Mouse (Mus musculus) forebrain, postnatal 0 days (tissue): ENCODE results near the gene Tmprss4. TPM values are rescaled to one million over a fixed set of nuclear protein-coding genes. Genes with fewer than 3 reads are reported as not detected.
A peak's percentile ranks its signal among the peaks of the same experiment; 100 is the strongest.

ENCODE experiments used
- ATAC-seq: fragments of 200-750 bp; cut with Nextera tagmentation; 2 replicates; pipeline ENCODE4 v1.8.0; 2017; ENCODE audit warnings: mild to moderate bottlenecking, moderate library complexity
- DNase-seq: peaks from one replicate; pipeline ENCODE4 v3.0.0-alpha.2; 2015
- H3K27ac ChIP-seq: fragments of 300-500 bp; sonication (generic); 2 replicates; pipeline ENCODE4 v1.5.1; 2014; ENCODE audit warnings: low read depth, mild to moderate bottlenecking, antibody characterized with exemption, low read length, moderate library complexity, mixed read lengths
- H3K27me3 ChIP-seq: fragments of 300-500 bp; sonication (generic); 2 replicates; pipeline ENCODE4 v1.6.1; 2014; ENCODE audit warnings: mild to moderate bottlenecking, low read length, mixed read lengths; ENCODE audit not compliant: insufficient read depth
- H3K36me3 ChIP-seq: fragments of 300-500 bp; sonication (generic); 2 replicates; pipeline ENCODE4 v1.6.1; 2014; ENCODE audit warnings: mild to moderate bottlenecking, moderate library complexity; ENCODE audit not compliant: insufficient read depth
- H3K4me1 ChIP-seq: fragments of 300-500 bp; sonication (generic); 2 replicates; pipeline ENCODE4 v1.6.1; 2014; ENCODE audit warnings: antibody characterized with exemption; ENCODE audit not compliant: insufficient read depth
- H3K4me2 ChIP-seq: fragments of 300-500 bp; sonication (generic); 2 replicates; pipeline ENCODE4 v1.6.1; 2014; ENCODE audit warnings: low read depth, mild to moderate bottlenecking, moderate library complexity
- H3K4me3 ChIP-seq: fragments of 300-500 bp; sonication (generic); 2 replicates; pipeline ENCODE4 v1.5.1; 2014; ENCODE audit warnings: low read depth, low read length, mixed read lengths
- H3K9ac ChIP-seq: fragments of 300-500 bp; sonication (generic); 2 replicates; pipeline ENCODE4 v1.6.1; 2014; ENCODE audit warnings: mild to moderate bottlenecking
- H3K9me3 ChIP-seq: fragments of 300-500 bp; sonication (generic); 2 replicates; pipeline ENCODE4 v1.6.1; 2016; ENCODE audit warnings: low read length
- CTCF ChIP-seq: sonication (generic); IDR thresholded peaks from 2 replicates; pipeline ENCODE4 v1.5.1; 2016; ENCODE audit warnings: antibody characterized with exemption, control low read depth, low read depth
- WGBS: fragments of 180-500 bp; shearing (Covaris S2); extraction: QIAGEN DNeasy Blood & Tissue Kit; methylation state at CpG from one replicate; pipeline ENCODE4 v1.1.7; 2014; 5-methylcytosine and 5-hydroxymethylcytosine counted together
- polyA plus RNA-seq: library from polyadenylated mRNA; unstranded; fragments of >200 nt; fragmentation: Nextera tagmentation; extraction: Ambion mirVana; gene quantifications from 2 replicates; pipeline ENCODE4 v1.2.1, GENCODE M21; 2015
- total RNA-seq: library from RNA; depleted of rRNA; stranded (reverse); fragments of >200 nt; gene quantifications from 2 replicates; pipeline ENCODE4 v1.2.3, GENCODE M21; 2014

Tmprss4 gene
- total and polyA plus RNA-seq, 2 experiments from 2014 or later, result not detected

DNA sequence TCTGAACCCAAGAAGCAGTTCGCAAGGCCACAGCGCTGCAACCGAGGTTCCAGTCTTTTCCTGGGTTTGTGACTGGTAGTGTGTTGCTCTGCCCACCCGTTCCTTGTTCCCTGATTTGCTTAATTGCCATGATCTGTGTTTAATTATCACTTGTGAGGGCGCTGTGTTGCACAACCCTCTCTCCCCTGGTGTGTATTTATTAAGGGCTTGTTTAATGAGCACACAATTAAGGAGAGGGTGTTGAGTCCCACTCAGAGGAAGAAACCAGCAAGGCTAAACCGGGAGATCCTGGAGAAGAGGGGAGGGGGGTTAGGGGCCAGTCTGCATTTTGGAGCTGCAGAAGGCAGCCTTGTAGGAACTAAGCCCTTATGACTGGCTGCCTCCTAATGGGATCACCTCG, 62.9 kb downstream of the Tmprss4 start:
- H3K27me3 ChIP-seq, result peaks cover 76% of the 10 kb centered on the region
- no peaks in the 10 kb centered on the region for H3K4me1 ChIP-seq
- ATAC-seq (no peak), DNase-seq (no peak)
- H3K4me2 ChIP-seq, result no peak overlapping the region
- no peaks in the 10 kb centered on the region for H3K9me3 ChIP-seq
- WGBS, result 20% methylated on average over 7 of the region's 7 CpGs
- no peaks in the 10 kb centered on the region for H3K36me3 ChIP-seq
- H3K4me3 ChIP-seq, result no peak overlapping the region
- no peak for TF ChIP-seq CTCF
- no peak overlapping the region for H3K27ac ChIP-seq
- H3K9ac ChIP-seq, result no peak overlapping the region

DNA sequence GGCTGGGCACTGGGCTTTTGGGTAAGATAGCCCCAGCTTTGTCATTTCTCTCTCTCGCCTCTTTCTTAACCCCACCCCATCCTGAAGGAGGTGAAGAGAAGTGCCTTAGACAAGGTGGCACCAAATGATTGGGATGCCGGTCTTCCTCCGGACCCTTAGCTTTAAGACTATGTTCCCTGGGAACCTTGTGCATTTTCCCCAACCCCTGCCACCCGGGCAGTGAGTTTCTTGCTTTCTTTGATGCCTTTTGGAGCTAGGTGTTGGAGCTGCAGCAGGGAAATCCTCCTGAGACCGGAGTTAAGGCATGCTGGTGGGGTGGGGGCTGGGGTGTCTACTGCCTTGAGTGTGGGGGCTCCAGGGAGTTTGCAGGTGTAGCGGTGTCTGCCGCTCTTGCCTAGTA, 64.8 kb downstream of the Tmprss4 start:
- ATAC-seq (no peak), DNase-seq (no peak)
- no peak overlapping the region for H3K27ac ChIP-seq
- peak overlapping the region; percentile 89 for H3K4me2 ChIP-seq
- peak overlapping the region; percentile 37 for H3K9ac ChIP-seq
- no peaks in the 10 kb centered on the region for H3K4me1 ChIP-seq
- no peaks in the 10 kb centered on the region for H3K9me3 ChIP-seq
- peaks cover 76% of the 10 kb centered on the region for H3K27me3 ChIP-seq
- TF ChIP-seq CTCF, result no peak
- peak overlapping the region; percentile 47 for H3K4me3 ChIP-seq
- WGBS, result 6% methylated on average over 7 of the region's 7 CpGs
- H3K36me3 ChIP-seq, result no peaks in the 10 kb centered on the region

DNA sequence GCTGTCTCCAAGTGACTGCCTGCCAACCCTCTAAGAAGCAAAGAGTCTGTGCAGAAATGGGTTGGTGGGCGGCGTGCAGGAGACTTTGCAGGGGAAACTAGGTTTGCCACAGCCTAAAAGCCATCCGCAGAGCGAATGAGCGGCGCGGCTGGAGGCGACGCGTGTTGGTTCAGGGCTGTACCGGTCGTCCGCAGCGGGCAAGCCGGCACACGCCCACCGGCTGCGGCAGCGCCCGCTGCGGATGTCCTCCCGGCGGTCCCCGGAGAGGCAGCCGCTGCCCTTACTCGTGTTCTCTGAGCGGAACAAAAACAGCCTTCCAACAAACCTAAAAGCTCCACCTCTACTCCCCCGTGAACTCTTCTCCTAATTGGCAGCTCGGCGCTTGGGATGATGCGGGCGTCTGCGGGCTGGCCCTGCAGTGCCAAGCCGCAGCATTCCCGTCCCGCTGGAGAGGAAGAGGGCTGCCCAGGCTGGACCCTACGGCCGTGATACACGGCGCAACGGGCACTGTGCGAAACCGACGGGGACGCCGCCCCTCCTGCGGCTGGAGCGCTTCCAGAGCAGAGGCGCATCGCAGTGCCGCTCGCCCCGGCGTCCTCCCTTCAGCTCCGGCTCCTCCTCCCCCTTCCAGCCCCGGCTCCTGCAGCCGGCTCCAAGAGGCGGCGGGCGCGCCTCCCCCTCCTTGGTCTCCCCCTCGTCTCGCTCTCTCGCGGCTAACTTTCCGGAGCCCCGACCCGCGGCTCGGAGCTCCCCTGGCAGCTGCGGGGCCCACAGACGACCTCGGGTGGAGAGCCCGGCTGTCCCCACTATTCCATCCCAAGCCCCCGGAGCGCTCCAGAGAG, 65.5 kb downstream of the Tmprss4 start, which contains the start of gene Scn4b:
Scn4b (plus strand) TSS at position 205 of the 842 bp plus-strand sequence.
- peak; percentile 40 for ATAC-seq
- WGBS, result under 1% methylated on average over 76 of the region's 76 CpGs
- no peak for TF ChIP-seq CTCF

DNA sequence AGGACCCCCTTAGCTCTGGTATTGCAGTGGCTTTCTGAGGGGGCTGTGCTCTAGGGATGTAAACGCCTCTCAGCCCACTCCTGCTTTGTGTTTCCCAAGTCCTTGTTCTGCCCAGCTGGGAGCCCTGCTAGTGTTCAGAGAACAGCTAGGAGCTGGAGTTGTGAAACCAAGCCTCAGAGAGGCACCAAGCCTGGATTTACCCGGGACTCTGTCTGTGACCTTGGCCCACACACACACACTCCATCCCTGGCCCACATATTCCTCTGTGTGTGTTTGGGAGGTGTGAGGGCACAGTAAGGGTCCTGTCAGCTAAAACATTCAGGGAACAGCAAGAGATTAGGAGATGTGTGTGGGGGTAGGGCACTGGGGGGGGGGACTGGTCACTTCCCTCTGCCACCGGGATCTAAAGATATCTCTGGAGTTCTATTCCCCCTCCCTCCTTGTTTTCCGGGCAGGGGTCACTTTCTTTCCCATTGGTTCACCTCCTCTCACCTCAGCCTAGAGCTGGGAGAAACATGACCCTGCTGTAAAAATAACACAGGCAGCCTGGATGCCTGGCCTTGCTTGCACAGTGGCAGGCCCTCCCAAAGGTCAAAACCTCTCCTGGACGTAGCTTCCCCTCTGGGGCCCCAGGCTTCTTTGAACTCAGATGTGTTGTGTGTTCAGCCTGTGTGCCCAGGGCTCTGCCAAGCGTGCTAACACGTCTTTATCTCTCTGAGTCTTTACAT, 67.3 kb downstream of the Tmprss4 start:
- ATAC-seq, result no peak
- peaks cover 67% of the 10 kb centered on the region for H3K27me3 ChIP-seq

More for the DNA sequence above, 65.5 kb downstream of the Tmprss4 start, which contains the start of gene Scn4b:
- H3K4me3 ChIP-seq, result peak within 1 kb of the TSS; percentile 47
- H3K9me3 ChIP-seq, result no peaks in the 10 kb centered on the region
- peaks cover 75% of the 10 kb centered on the region for H3K27me3 ChIP-seq
- H3K36me3 ChIP-seq, result no peaks in the 10 kb centered on the region
- H3K4me1 ChIP-seq, result no peaks in the 10 kb centered on the region
- peak within 1 kb of the TSS; percentile 37 for H3K9ac ChIP-seq
- peak; percentile 49 for DNase-seq
- peak within 1 kb of the TSS; percentile 89 for H3K4me2 ChIP-seq
- H3K27ac ChIP-seq, result no peak within 1 kb of the TSS

DNA sequence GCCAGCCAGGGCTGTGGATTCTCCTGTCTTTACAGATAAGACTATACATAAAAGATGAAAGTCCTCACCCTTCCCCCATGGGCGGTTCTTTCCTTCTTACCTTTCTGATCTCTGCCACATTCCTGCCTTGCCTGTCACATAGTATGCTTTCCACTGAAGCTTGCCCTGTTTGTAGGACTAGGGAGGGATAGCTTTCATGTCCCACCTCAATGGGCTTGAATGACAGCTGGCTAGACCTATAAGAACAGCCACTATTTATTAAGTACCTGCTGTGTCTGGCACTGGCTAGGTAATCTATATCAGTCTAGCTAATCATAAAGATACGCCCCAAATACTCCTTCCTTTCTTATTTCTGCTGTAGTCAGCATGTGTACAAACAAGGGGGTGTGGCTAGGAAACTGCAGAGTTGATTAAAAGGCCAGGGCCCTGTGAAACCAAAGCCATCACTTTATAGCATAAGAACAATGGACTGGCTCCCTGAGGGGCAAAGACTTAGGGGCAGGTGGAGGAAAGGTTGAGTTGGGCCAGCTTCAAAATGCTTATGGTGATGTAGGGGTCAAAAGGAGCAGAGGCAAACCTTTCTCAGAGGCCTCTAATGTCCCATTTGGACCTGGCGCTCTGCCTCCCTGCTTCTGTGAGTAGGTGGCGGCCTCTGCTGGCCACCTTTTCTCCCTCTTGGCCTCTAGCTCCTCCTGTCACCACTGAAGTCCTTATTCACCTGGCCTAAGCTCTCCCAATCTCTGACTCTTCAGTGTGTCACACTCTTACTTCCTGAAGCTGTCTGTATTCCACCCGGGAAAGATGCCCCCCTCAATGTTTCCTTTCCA, 70.2 kb downstream of the Tmprss4 start:
- Histone ChIP-seq H3K9ac (no peak overlapping the region), H3K4me3 (no peak overlapping the region), H3K27me3 (peaks cover 45% of the 10 kb centered on the region), H3K9me3 (no peaks in the 10 kb centered on the region), H3K27ac (no peak overlapping the region), H3K36me3 (no peaks in the 10 kb centered on the region), H3K4me2 (no peak overlapping the region), H3K4me1 (no peaks in the 10 kb centered on the region)
- no peak for ATAC-seq
- peak; percentile 63 for TF ChIP-seq CTCF
- DNase-seq, result peak; percentile 26
- WGBS, result 22% methylated on average over 5 of the region's 5 CpGs

More for the DNA sequence above, 67.3 kb downstream of the Tmprss4 start:
- H3K9me3 ChIP-seq, result no peaks in the 10 kb centered on the region
- H3K36me3 ChIP-seq, result no peaks in the 10 kb centered on the region
- no peak overlapping the region for H3K27ac ChIP-seq
- no peak overlapping the region for H3K9ac ChIP-seq
- H3K4me2 ChIP-seq, result no peak overlapping the region
- DNase-seq, result no peak
- 20% methylated on average over 7 of the region's 7 CpGs for WGBS
- no peak for TF ChIP-seq CTCF
- H3K4me1 ChIP-seq, result no peaks in the 10 kb centered on the region
- no peak overlapping the region for H3K4me3 ChIP-seq

DNA sequence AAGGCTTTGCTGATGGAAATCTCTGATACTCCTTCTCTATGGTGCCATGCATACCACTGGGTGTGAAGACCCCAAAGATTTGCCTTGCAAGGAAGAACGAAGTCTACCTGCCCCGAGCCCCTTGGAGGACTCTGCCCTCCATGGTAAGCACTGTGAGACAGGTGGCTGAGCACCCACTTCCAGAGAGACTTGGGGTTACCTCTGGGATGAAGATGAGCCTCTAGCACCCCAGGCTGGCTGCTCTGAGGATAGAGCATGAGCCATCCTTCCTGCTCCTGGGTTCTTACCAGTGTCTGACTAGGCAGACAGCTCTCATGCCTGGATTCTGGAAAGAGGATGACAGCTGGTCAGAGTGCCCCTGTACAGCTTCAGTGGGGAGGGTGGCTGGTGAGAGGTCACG, 73.8 kb downstream of the Tmprss4 start:
- no peak overlapping the region for H3K27ac ChIP-seq
- H3K4me1 ChIP-seq, result no peaks in the 10 kb centered on the region
- WGBS, result 86% methylated on average over 3 of the region's 3 CpGs
- H3K27me3 ChIP-seq, result peaks cover 15% of the 10 kb centered on the region
- no peaks in the 10 kb centered on the region for H3K9me3 ChIP-seq
- no peak for TF ChIP-seq CTCF
- no peak for DNase-seq
- H3K36me3 ChIP-seq, result peaks cover 12% of the 10 kb centered on the region; the same call in 1 of the 2 replicates
- no peak overlapping the region for H3K4me2 ChIP-seq
- H3K9ac ChIP-seq, result no peak overlapping the region
- no peak for ATAC-seq
- H3K4me3 ChIP-seq, result no peak overlapping the region
